Mouse (Mus musculus) MEL (cell line): Measurements from ENCODE around the gene Pmf1.
A peak's percentile ranks its signal among the peaks of the same experiment; 100 is the strongest.

Experiments used
- CHD1 ChIP-seq: IDR thresholded peaks from 2 replicates; pipeline ENCODE4 v1.6.1; 2012; ENCODE audit warnings: low read depth, mild to moderate bottlenecking, inconsistent platforms, low read length, improper control_type of control experiment
- CTCF ChIP-seq, 3 experiments: IDR thresholded peaks in 2 of 3; conservative IDR thresholded peaks in 1 of 3; 2 replicates each; pipeline ENCODE4 v1.5.1; 2011 to 2012; ENCODE audit warnings: low read length in 3 of 3, low read depth in 2 of 3, mild to moderate bottlenecking in 2 of 3, improper control_type of control experiment in 1 of 3, inconsistent platforms in 1 of 3, mixed read lengths in 1 of 3, moderate library complexity in 1 of 3; ENCODE audit not compliant: control insufficient read depth in 1 of 3, insufficient read depth in 1 of 3, poor library complexity in 1 of 3, severe bottlenecking in 1 of 3
- E2F4 ChIP-seq: IDR thresholded peaks from 2 replicates; pipeline ENCODE4 v1.6.1; 2011; ENCODE audit warnings: low read depth, low read length, improper control_type of control experiment, borderline replicate concordance
- EP300 ChIP-seq, 2 experiments: IDR thresholded peaks; 2 replicates each; pipeline ENCODE4 v1.6.1; 2011; ENCODE audit warnings: improper control_type of control experiment in 2 of 2, low read length in 2 of 2, low read depth in 1 of 2, mild to moderate bottlenecking in 1 of 2
- ETS1 ChIP-seq: IDR thresholded peaks from 2 replicates; pipeline ENCODE4 v1.6.1; 2012; ENCODE audit warnings: low read depth, mild to moderate bottlenecking, inconsistent platforms, low read length, improper control_type of control experiment, moderate library complexity
- POLR2A ChIP-seq, 2 experiments: IDR thresholded peaks; 2 replicates each; pipeline ENCODE4 v1.6.1; 2011 to 2012; ENCODE audit warnings: low read length in 2 of 2, mild to moderate bottlenecking in 2 of 2, control low read depth in 1 of 2, improper control_type of control experiment in 1 of 2, low read depth in 1 of 2, moderate library complexity in 1 of 2; ENCODE audit not compliant: control insufficient read depth in 1 of 2, insufficient read depth in 1 of 2, poor library complexity in 1 of 2
- ZC3H11A ChIP-seq: IDR thresholded peaks from 2 replicates; pipeline ENCODE4 v1.6.1; 2012; ENCODE audit warnings: low read depth, mild to moderate bottlenecking, inconsistent platforms, low read length, improper control_type of control experiment

GRCm38 (mm10) chr3:88427342-88427905, 17.3 kb upstream of the Pmf1 start:
- TF ChIP-seq ETS1: peak; percentile 81
- no peak for TF ChIP-seq CTCF (IDR thresholded peaks at IDR 0.05 in 2 of 3, conservative IDR thresholded peaks at IDR 0.05 in 1 of 3; ENCODE audit: control insufficient read depth in 1 of 3, insufficient read depth in 1 of 3, low read depth in 2 of 3, low read length in 3 of 3, poor library complexity in 1 of 3, severe bottlenecking in 1 of 3)
- no peak for TF ChIP-seq ZC3H11A
- no peak for TF ChIP-seq POLR2A (IDR thresholded peaks at IDR 0.05; ENCODE audit: control insufficient read depth in 1 of 2, insufficient read depth in 1 of 2, low read depth in 1 of 2, low read length in 2 of 2, poor library complexity in 1 of 2)
- TF ChIP-seq EP300 (IDR thresholded peaks at IDR 0.05; ENCODE audit: low read depth in 1 of 2, low read length in 2 of 2): 0 out of 4 replicates have a peak, but pooled peaks of 1 of the 2 experiments have one; percentile 8
- TF ChIP-seq E2F4: no peak
- no peak for TF ChIP-seq CHD1
